Mouse (Mus musculus): ENCODE measurements around the gene Ccs. TPM values are rescaled to one million over a fixed set of nuclear protein-coding genes. Genes with fewer than 3 reads are reported as not detected.

Gene Ccs
- polyA plus RNA-seq, 1 experiment = 45.8 TPM

- DNase-seq = no peak
- 91% methylated on average over 2 of the region's 2 CpGs for WGBS
- Histone ChIP-seq H3K36me3 (ENCODE audit: control insufficient read depth, insufficient read depth, low read length) (peaks cover 85% of the 10 kb centered on the region), H3K4me3 (ENCODE audit: control insufficient read depth, insufficient read depth, low read length) (no peak overlapping the region), H3K27me3 (ENCODE audit: control insufficient read depth, insufficient read depth, low read length) (no peaks in the 10 kb centered on the region), H3K27ac (ENCODE audit: control insufficient read depth, insufficient read depth, low read length) (no peak overlapping the region), H3K4me1 (replicated peaks; ENCODE audit: control insufficient read depth, insufficient read depth, low read length) (no peaks in the 10 kb centered on the region; the same call in 1 of the 2 replicates)
- no peak for TF ChIP-seq POLR2A (IDR thresholded peaks at IDR 0.05; ENCODE audit: control insufficient read depth, extremely low read depth, insufficient read depth, low read length, poor library complexity)
- TF ChIP-seq CTCF (IDR thresholded peaks at IDR 0.05; ENCODE audit: borderline replicate concordance, control insufficient read depth, extremely low read depth, insufficient read depth, low read length, poor library complexity) = no peak
Measured at GRCm38 (mm10) chr19:4782891-4783290, 56.2 kb downstream of the Ccs start.

Other genes with a start within 250 kb of the Ccs start
- 17.3 and 18.1 TPM in 2 replicates for gene Lrfn4, start 223.7 kb downstream of the Ccs start, polyA plus RNA-seq (2012; rRNA removed)
- 151 and 163 TPM in 2 replicates for gene Rce1, start 213.7 kb downstream of the Ccs start, polyA plus RNA-seq (2012; rRNA removed)
- gene Gm960, start 140.7 kb downstream of the Ccs start, polyA plus RNA-seq (2012; rRNA removed) = 0.04 and 1.1 TPM in 2 replicates
- 0.23 and 0.26 TPM in 2 replicates for gene Sptbn2, start 128.2 kb downstream of the Ccs start, polyA plus RNA-seq (2012; rRNA removed)
- 20.0 and 20.2 TPM in 2 replicates for gene Rbm4b, start 82.8 kb downstream of the Ccs start, polyA plus RNA-seq (2012; rRNA removed)
- 113 and 130 TPM in 2 replicates for gene Rbm4, start 45.4 kb downstream of the Ccs start, polyA plus RNA-seq (2012; rRNA removed)
- 30.1 and 56.3 TPM in 2 replicates for gene Gm21992, start 27.7 kb downstream of the Ccs start, polyA plus RNA-seq (2012; rRNA removed)
- gene Rbm14, start 27.7 kb downstream of the Ccs start, polyA plus RNA-seq (2012; rRNA removed) = 158 and 205 TPM in 2 replicates
- gene Ccdc87, start within 50 bp of the Ccs start, polyA plus RNA-seq (2012; rRNA removed) = 0.19 and 0.24 TPM in 2 replicates
- 27.0 and 31.9 TPM in 2 replicates for gene Ctsf, start 15.8 kb upstream of the Ccs start, polyA plus RNA-seq (2012; rRNA removed)
- 8.4 and 11.8 TPM in 2 replicates for gene Actn3, start 38.6 kb upstream of the Ccs start, polyA plus RNA-seq (2012; rRNA removed)
- 53.0 and 53.5 TPM in 2 replicates for gene Zdhhc24, start 39.3 kb upstream of the Ccs start, polyA plus RNA-seq (2012; rRNA removed)
- 2.8 and 4.7 TPM in 2 replicates for gene Bbs1, start 67.3 kb upstream of the Ccs start, polyA plus RNA-seq (2012; rRNA removed)
- gene Dpp3, start 89.0 kb upstream of the Ccs start, polyA plus RNA-seq (2012; rRNA removed) = 153 and 175 TPM in 2 replicates
- 2.1 and 2.3 TPM in 2 replicates for gene Peli3, start 103.8 kb upstream of the Ccs start, polyA plus RNA-seq (2012; rRNA removed)
- gene Mrpl11, start 122.8 kb upstream of the Ccs start, polyA plus RNA-seq (2012; rRNA removed) = 25.8 and 27.3 TPM in 2 replicates
- 0.57 and 0.59 TPM in 2 replicates for gene Npas4, start 151.0 kb upstream of the Ccs start, polyA plus RNA-seq (2012; rRNA removed)
- 12.7 and 14.6 TPM in 2 replicates for gene Slc29a2, start 184.5 kb upstream of the Ccs start, polyA plus RNA-seq (2012; rRNA removed)
- gene B4gat1, start 199.5 kb upstream of the Ccs start, polyA plus RNA-seq (2012; rRNA removed) = 23.8 and 25.1 TPM in 2 replicates
- gene AC124502.3, start 199.6 kb upstream of the Ccs start, polyA plus RNA-seq (2012; rRNA removed) = 1.1 and 1.4 TPM in 2 replicates
- 54.2 and 61.4 TPM in 2 replicates for gene Brms1, start 202.0 kb upstream of the Ccs start, polyA plus RNA-seq (2012; rRNA removed)
- gene Rin1, start 211.1 kb upstream of the Ccs start, polyA plus RNA-seq (2012; rRNA removed) = 7.1 and 8.8 TPM in 2 replicates
- gene Cd248, start 228.7 kb upstream of the Ccs start, polyA plus RNA-seq (2012; rRNA removed) = 5.9 and 7.7 TPM in 2 replicates
- gene Tmem151a, start 246.2 kb upstream of the Ccs start, polyA plus RNA-seq (2012; rRNA removed) = 1.7 and 3.5 TPM in 2 replicates
- gene Yif1a, start 249.2 kb upstream of the Ccs start, polyA plus RNA-seq (2012; rRNA removed) = 121 and 137 TPM in 2 replicates